Mouse (Mus musculus) heart, embryonic 11.5 days (tissue): ENCODE measurements around the gene Aqp5. TPM values are rescaled to one million over a fixed set of nuclear protein-coding genes. Genes with fewer than 3 reads are reported as not detected.

Experiments
- ATAC-seq: fragments of 200-750 bp; cut with Nextera tagmentation; replicated peaks from 2 replicates; pipeline ENCODE4 v1.8.0; 2017; ENCODE audit warnings: moderate library complexity; ENCODE audit not compliant: insufficient number of reproducible peaks, low FRiP score, low TSS enrichment
- H3K27ac ChIP-seq: fragments of 300-500 bp; sonication (generic); 2 replicates; pipeline ENCODE4 v1.5.1; 2014; ENCODE audit warnings: mild to moderate bottlenecking, low read depth, low read length
- H3K27me3 ChIP-seq: fragments of 300-500 bp; sonication (generic); 2 replicates; pipeline ENCODE4 v1.6.1; 2014; ENCODE audit warnings: mild to moderate bottlenecking, low read length, mixed read lengths; ENCODE audit not compliant: control insufficient read depth, insufficient read depth
- H3K36me3 ChIP-seq: fragments of 300-500 bp; sonication (generic); 2 replicates; pipeline ENCODE4 v1.6.1; 2014; ENCODE audit warnings: mild to moderate bottlenecking, low read length, moderate library complexity, mixed read lengths; ENCODE audit not compliant: control insufficient read depth, insufficient read depth
- H3K4me1 ChIP-seq: fragments of 300-500 bp; sonication (generic); 2 replicates; pipeline ENCODE4 v1.6.1; 2014; ENCODE audit warnings: low read length; ENCODE audit not compliant: control insufficient read depth, insufficient read depth
- H3K4me2 ChIP-seq: fragments of 300-500 bp; sonication (generic); 2 replicates; pipeline ENCODE4 v1.6.1; 2014; ENCODE audit warnings: mild to moderate bottlenecking, moderate library complexity
- H3K4me3 ChIP-seq: fragments of 300-500 bp; sonication (generic); 2 replicates; pipeline ENCODE4 v1.5.1; 2014; ENCODE audit warnings: low read depth, low read length
- H3K9ac ChIP-seq: fragments of 300-500 bp; sonication (generic); 2 replicates; pipeline ENCODE4 v1.6.1; 2014; ENCODE audit warnings: mild to moderate bottlenecking, low read depth, low read length, moderate library complexity
- H3K9me3 ChIP-seq: fragments of 300-500 bp; sonication (generic); replicated peaks from 2 replicates; pipeline ENCODE4 v1.6.1; 2016; ENCODE audit warnings: low read length; ENCODE audit not compliant: control insufficient read depth
- WGBS: fragments of 180-500 bp; shearing (Covaris S2); extraction: QIAGEN DNeasy Blood & Tissue Kit; methylation state at CpG from one replicate; pipeline ENCODE4 v1.1.7; 2014; ENCODE audit not compliant: insufficient replicate concordance; 5-methylcytosine and 5-hydroxymethylcytosine counted together
- polyA plus RNA-seq: library from polyadenylated mRNA; unstranded; fragments of >200 nt; fragmentation: Nextera tagmentation; extraction: Ambion mirVana; gene quantifications from 2 replicates; pipeline ENCODE4 v1.2.1, GENCODE M21; 2014

Gene Aqp5
- polyA plus RNA-seq, 1 experiment from 2014 or later, result 1.6 TPM

DNA sequence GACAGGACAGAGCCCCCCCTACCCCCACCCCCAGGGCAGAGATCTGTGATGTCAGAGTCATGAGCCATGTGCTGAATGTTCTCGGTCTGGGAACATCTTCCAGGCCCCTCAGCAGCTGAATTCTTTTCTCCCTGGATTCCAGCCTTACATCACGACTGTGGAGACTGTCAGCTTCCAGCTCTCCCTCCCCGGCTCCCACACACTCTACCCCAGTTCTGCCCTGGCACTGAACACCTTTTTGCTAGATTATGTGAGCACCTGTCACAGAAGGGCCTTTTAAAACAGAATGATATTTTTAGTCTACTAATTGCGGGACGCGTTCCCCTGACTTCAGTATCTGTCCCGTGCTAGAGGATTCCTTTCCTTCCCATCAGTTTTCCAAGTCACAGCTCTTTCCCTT is 21.0 kb downstream of the Aqp5 start:
- H3K9me3 ChIP-seq, result no peaks in the 10 kb centered on the region
- H3K27me3 ChIP-seq, result peaks cover 9% of the 10 kb centered on the region
- H3K36me3 ChIP-seq, result no peaks in the 10 kb centered on the region
- no peak overlapping the region for H3K4me2 ChIP-seq
- no peak overlapping the region for H3K27ac ChIP-seq
- WGBS, result 44% methylated on average over 7 of the region's 7 CpGs
- no peak overlapping the region for H3K9ac ChIP-seq
- no peak for ATAC-seq
- no peak overlapping the region for H3K4me3 ChIP-seq
- peaks cover 28% of the 10 kb centered on the region for H3K4me1 ChIP-seq

DNA sequence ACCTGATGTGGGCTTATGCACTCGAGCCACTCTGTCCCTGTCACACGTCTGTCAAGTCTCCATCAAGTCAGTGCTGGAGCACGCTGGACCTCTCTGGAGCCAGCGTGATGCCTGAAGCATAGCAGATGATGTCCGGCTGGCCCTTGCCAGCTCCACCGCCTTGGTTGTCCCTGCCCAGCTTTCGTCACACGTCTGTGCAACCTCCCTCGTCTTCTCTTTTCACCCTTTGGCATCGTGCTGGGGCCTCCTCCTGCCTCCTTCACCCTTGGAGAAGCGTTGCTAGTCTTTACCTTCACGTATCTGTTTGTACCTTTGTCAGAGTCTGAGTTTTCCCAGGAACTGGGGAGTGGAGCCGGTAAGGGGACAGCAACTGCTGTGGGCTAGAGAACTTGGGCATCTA is 23.7 kb downstream of the Aqp5 start:
- whole genome bisulfite sequencing, result 49% methylated on average over 13 of the region's 13 CpGs
- Histone ChIP-seq H3K9me3 (no peaks in the 10 kb centered on the region), H3K36me3 (no peaks in the 10 kb centered on the region; the same call in 1 of the 2 replicates), H3K4me3 (no peak overlapping the region), H3K4me1 (peaks cover 20% of the 10 kb centered on the region), H3K27ac (no peak overlapping the region), H3K27me3 (peaks cover 7% of the 10 kb centered on the region), H3K4me2 (peak overlapping the region; percentile 38), H3K9ac (peak overlapping the region; percentile 34; the same call in 1 of the 2 replicates)
- ATAC-seq, result no peak

DNA sequence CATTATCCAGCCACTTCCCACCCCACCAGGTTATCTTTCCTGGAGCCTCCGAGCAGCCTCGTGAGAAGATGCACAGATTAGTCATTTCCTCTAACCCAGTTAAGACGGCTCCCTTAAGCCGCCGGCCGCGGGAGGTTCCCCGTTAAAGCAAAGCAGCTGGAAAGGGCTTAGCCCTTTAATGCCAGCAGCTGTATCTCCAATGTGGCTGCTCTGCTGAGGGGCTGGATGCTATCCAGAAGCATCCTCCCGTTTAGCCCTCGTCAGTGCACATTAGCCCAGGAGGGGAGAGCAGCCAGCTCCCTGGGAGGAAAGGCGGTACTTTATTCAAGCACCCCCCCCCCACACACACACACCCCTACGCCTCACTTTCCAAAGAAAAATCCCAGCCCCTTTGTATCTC is 24.2 kb downstream of the Aqp5 start:
- H3K4me1 ChIP-seq, result peaks cover 20% of the 10 kb centered on the region
- H3K27ac ChIP-seq, result no peak overlapping the region
- WGBS, result 9% methylated on average over 12 of the region's 12 CpGs
- peak overlapping the region; percentile 38 for H3K4me2 ChIP-seq
- no peak; the same call in 1 of the 2 replicates for ATAC-seq
- H3K9ac ChIP-seq, result peak overlapping the region; percentile 34; the same call in 1 of the 2 replicates
- peaks cover 7% of the 10 kb centered on the region for H3K27me3 ChIP-seq
- H3K9me3 ChIP-seq, result no peaks in the 10 kb centered on the region
- no peak overlapping the region for H3K4me3 ChIP-seq
- H3K36me3 ChIP-seq, result peaks cover 3% of the 10 kb centered on the region; the same call in 1 of the 2 replicates

DNA sequence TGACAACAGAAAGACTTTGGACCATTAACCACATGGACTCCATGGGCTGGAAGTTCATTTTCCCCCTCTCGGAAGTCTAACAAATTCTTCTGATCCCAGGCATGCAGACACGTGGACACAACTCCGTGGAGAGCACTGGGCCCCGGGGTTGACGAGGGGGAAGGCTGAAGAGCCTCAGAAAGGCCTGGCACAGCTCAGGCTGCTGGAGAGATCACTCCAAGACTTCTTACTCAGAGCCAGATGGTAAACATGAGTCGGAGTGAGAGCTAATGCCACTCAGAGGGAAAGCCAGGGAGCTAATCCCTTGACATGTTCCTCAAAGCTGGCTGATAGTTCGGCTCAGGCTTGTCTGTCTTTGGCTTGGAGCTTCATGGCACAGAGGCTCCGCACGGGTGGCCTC is 24.7 kb downstream of the Aqp5 start:
- Histone ChIP-seq H3K4me1 (peaks cover 20% of the 10 kb centered on the region), H3K36me3 (peaks cover 4% of the 10 kb centered on the region; the same call in 1 of the 2 replicates), H3K27ac (no peak overlapping the region), H3K9me3 (no peaks in the 10 kb centered on the region), H3K9ac (no peak overlapping the region), H3K4me3 (no peak overlapping the region), H3K27me3 (peaks cover 7% of the 10 kb centered on the region; the same call in 1 of the 2 replicates), H3K4me2 (no peak overlapping the region)
- WGBS, result 40% methylated on average over 9 of the region's 9 CpGs
- no peak for ATAC-seq

DNA sequence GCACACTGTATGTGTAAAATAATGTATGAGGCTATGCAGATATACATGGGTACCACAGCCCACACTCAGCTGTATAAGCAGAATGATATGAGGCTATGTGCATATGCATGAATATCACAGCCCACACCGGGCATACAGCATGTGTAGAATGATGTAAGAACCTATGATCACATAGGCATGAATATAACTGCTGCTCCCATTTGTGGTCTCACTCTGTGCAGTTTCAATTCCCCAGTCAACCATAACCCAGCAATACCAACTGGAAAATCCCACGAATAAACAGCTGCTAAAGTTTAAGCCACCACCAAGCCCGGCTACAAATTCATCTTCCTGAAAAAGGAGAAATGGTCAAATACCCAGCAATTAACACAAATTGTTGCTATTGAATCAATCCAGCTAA is 28.0 kb downstream of the Aqp5 start:
- peaks cover 4% of the 10 kb centered on the region; the same call in 1 of the 2 replicates for H3K27me3 ChIP-seq
- no peaks in the 10 kb centered on the region for H3K9me3 ChIP-seq
- WGBS, result 93% methylated on average over 3 of the region's 3 CpGs
- no peak for ATAC-seq
- peaks cover 8% of the 10 kb centered on the region for H3K36me3 ChIP-seq
- no peak overlapping the region for H3K27ac ChIP-seq
- peaks cover 16% of the 10 kb centered on the region for H3K4me1 ChIP-seq
- H3K9ac ChIP-seq, result no peak overlapping the region
- no peak overlapping the region for H3K4me3 ChIP-seq
- H3K4me2 ChIP-seq, result no peak overlapping the region

DNA sequence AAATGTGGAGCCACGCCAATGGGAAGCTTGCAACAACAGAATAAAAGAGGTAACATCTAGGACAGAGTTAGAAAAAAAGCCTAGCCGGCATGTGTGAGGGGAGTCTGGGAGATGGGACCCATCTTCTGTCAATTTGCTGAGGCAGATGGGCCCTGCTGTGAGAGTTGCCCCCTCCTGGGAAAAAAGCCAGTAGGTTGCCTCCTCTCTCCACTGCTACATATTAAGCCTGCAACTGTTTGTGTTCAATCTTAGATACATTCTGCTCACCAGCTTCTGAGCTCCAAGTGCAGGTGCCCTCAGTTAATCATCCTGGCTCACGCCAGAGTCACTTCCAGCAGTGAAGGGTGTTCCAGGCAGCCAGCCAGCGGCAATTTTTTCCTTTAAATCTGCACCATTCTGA is 29.2 kb downstream of the Aqp5 start:
- Histone ChIP-seq H3K4me2 (no peak overlapping the region), H3K9me3 (no peaks in the 10 kb centered on the region), H3K4me1 (peaks cover 9% of the 10 kb centered on the region), H3K36me3 (peaks cover 11% of the 10 kb centered on the region), H3K4me3 (no peak overlapping the region), H3K27ac (no peak overlapping the region), H3K27me3 (no peaks in the 10 kb centered on the region; the same call in 1 of the 2 replicates), H3K9ac (no peak overlapping the region)
- 90% methylated on average over 4 of the region's 4 CpGs for WGBS
- ATAC-seq, result no peak

DNA sequence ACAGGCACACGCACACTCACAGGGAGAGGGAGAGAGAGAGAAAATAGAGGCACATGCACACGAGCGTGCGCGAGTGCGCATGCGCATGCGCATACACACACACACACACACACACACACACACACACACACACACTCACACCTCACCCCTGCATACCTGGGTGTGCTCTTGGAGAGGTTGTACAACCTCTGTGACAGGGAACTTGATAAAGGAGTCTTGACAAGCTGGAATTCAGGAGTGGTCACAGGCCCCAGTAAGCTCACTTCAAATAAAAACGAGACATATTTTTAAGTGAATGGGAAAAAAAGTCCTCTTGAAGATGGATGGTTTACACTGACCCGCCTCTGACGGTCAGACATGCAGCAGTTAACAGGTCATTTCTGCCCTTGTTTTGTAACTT is 31.5 kb downstream of the Aqp5 start:
- H3K9me3 ChIP-seq, result no peaks in the 10 kb centered on the region
- ATAC-seq, result no peak
- H3K4me2 ChIP-seq, result no peak overlapping the region
- H3K36me3 ChIP-seq, result peaks cover 26% of the 10 kb centered on the region
- 95% methylated on average over 11 of the region's 11 CpGs for WGBS
- H3K4me1 ChIP-seq, result no peaks in the 10 kb centered on the region
- H3K27ac ChIP-seq, result no peak overlapping the region
- no peak overlapping the region for H3K4me3 ChIP-seq
- H3K27me3 ChIP-seq, result no peaks in the 10 kb centered on the region
- no peak overlapping the region for H3K9ac ChIP-seq

DNA sequence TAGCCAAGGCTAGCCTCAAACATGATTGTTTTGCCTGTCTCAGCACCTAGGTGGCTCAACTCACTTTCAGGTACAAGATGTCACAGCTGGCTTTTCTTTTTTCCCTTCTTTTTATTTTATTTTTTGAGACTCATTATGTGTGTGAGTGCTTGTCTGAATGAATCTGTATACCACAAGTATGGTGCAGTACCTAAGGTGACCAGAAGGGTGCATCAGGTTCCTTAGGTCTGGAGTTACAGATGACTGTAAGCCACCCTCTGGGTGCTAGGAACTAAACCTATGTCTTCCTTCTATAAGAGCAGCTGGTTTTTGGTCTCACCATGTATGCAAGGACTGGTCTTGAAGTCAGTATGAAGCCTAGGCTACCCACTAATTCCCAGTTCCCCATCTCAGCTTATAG is 41.0 kb downstream of the Aqp5 start:
- Histone ChIP-seq H3K9ac (no peak overlapping the region), H3K4me2 (no peak overlapping the region), H3K27me3 (no peaks in the 10 kb centered on the region), H3K9me3 (no peaks in the 10 kb centered on the region), H3K36me3 (peaks cover 59% of the 10 kb centered on the region), H3K4me1 (no peaks in the 10 kb centered on the region), H3K4me3 (no peak overlapping the region), H3K27ac (no peak overlapping the region)
- no peak for ATAC-seq

DNA sequence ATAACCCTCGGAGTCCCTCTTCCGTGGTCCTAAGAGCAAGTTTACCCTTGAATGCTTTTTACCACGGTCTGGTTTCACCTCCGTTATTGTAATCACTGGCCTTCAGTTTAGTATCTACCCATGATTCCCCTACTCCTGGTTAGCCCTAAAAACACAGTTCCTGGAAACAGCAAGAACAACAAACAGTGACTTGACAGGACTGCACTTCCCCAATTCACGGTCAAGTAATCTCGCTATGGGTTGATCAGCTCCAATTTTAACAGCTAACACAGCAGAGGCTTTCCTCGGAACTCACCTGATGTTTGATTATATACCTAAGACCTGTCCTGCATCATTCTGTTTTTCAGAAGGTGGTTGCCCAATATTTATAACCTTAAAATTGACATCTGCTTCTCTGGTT is 44.1 kb downstream of the Aqp5 start:
- Histone ChIP-seq H3K4me1 (no peaks in the 10 kb centered on the region), H3K9ac (no peak overlapping the region), H3K4me2 (no peak overlapping the region), H3K27ac (no peak overlapping the region), H3K36me3 (peaks cover 57% of the 10 kb centered on the region), H3K4me3 (no peak overlapping the region), H3K27me3 (no peaks in the 10 kb centered on the region), H3K9me3 (no peaks in the 10 kb centered on the region)
- WGBS, result 87% methylated on average over 7 of the region's 7 CpGs
- no peak for ATAC-seq
